Mouse (Mus musculus) thymus, adult 2 months (tissue): ENCODE data around the gene Atg10. TPM values are rescaled to one million over a fixed set of nuclear protein-coding genes. Genes with fewer than 3 reads are reported as not detected.
"Not testable (repeated sequence)": the region's sequence is repeated elsewhere in the genome, so short reads cannot be mapped to it uniquely, and the experiment has no call there.

Experiments used
- DNase-seq: peaks from one replicate; pipeline ENCODE4 v3.0.0; 2021
- H3K27ac ChIP-seq: fragments of 200-500 bp; 2 replicates; pipeline ENCODE4 v1.5.1; 2012; ENCODE audit warnings: low read length, control low read depth; ENCODE audit not compliant: control insufficient read depth, insufficient read depth
- H3K27me3 ChIP-seq: fragments of 200-500 bp; 2 replicates; pipeline ENCODE4 v1.6.1; 2012; ENCODE audit warnings: mild to moderate bottlenecking, low read length, moderate library complexity, mixed read lengths; ENCODE audit not compliant: control insufficient read depth, insufficient read depth
- H3K36me3 ChIP-seq: fragments of 200-500 bp; 2 replicates; pipeline ENCODE4 v1.6.1; 2012; ENCODE audit warnings: mild to moderate bottlenecking, low read length, moderate library complexity; ENCODE audit not compliant: control insufficient read depth, insufficient read depth
- H3K4me1 ChIP-seq: fragments of 200-500 bp; replicated peaks from 2 replicates; pipeline ENCODE4 v1.6.1; 2012; ENCODE audit warnings: low read length; ENCODE audit not compliant: control insufficient read depth, insufficient read depth
- H3K4me3 ChIP-seq: fragments of 200-500 bp; 2 replicates; pipeline ENCODE4 v1.5.1; 2012; ENCODE audit warnings: mild to moderate bottlenecking, low read length, control low read depth, moderate library complexity; ENCODE audit not compliant: control insufficient read depth, insufficient read depth
- CTCF ChIP-seq: fragments of 200-500 bp; IDR thresholded peaks from 2 replicates; pipeline ENCODE4 v1.5.1; 2012; ENCODE audit warnings: mild to moderate bottlenecking, control low read depth, low read length, moderate library complexity, borderline replicate concordance; ENCODE audit not compliant: control insufficient read depth, poor library complexity, insufficient read depth; ENCODE audit errors: extremely low read depth
- POLR2A ChIP-seq: fragments of 200-500 bp; IDR thresholded peaks from 2 replicates; pipeline ENCODE4 v1.6.1; 2012; ENCODE audit warnings: mild to moderate bottlenecking, low read length, control low read depth, moderate library complexity; ENCODE audit not compliant: control insufficient read depth, poor library complexity, insufficient read depth; ENCODE audit errors: extremely low read depth
- WGBS: fragments of 180-500 bp; shearing (Covaris S2); methylation state at CpG from one replicate; pipeline ENCODE4 v1.1.7; 2018; 5-methylcytosine and 5-hydroxymethylcytosine counted together
- polyA plus RNA-seq: library from polyadenylated mRNA; depleted of rRNA; stranded (reverse); fragments of >200 nt; gene quantifications from 2 replicates; pipeline ENCODE4 v1.2.3, GENCODE M21; 2012

The Atg10 gene
- polyA plus RNA-seq, 1 experiment: 1.4 TPM

GRCm38 (mm10) chr13:90926938-90927633 is 296.7 kb downstream of the Atg10 start:
- TF ChIP-seq CTCF (no peak), POLR2A (no peak)
- 76% methylated on average over 5 of the region's 5 CpGs for WGBS
- Histone ChIP-seq H3K27ac (no peak overlapping the region), H3K4me3 (no peak overlapping the region), H3K4me1 (no peaks in the 10 kb centered on the region), H3K27me3 (no peaks in the 10 kb centered on the region), H3K36me3 (peaks cover 29% of the 10 kb centered on the region)
- DNase-seq: no peak

- peaks cover 29% of the 10 kb centered on the region for H3K36me3 ChIP-seq
- no peak overlapping the region for H3K4me3 ChIP-seq
- no peak overlapping the region for H3K27ac ChIP-seq
- no peak for DNase-seq
- WGBS: 91% methylated on average over 7 of the region's 7 CpGs
- TF ChIP-seq CTCF (no peak), POLR2A (no peak)
- H3K4me1 ChIP-seq: no peaks in the 10 kb centered on the region
- H3K27me3 ChIP-seq: no peaks in the 10 kb centered on the region
Observed at GRCm38 (mm10) chr13:90926125-90926765, 297.5 kb downstream of the Atg10 start.

- 95% methylated on average over 5 of the region's 5 CpGs for WGBS
- TF ChIP-seq CTCF (no peak), POLR2A (no peak)
- H3K36me3 ChIP-seq: peaks cover 29% of the 10 kb centered on the region
Observed at GRCm38 (mm10) chr13:90925191-90925590, 298.6 kb downstream of the Atg10 start.

GRCm38 (mm10) chr13:90924072-90924471 is 299.7 kb downstream of the Atg10 start:
- H3K4me3 ChIP-seq: no peak overlapping the region
- H3K27me3 ChIP-seq: no peaks in the 10 kb centered on the region
- no peak overlapping the region for H3K27ac ChIP-seq
- H3K36me3 ChIP-seq: peaks cover 29% of the 10 kb centered on the region
- H3K4me1 ChIP-seq: no peaks in the 10 kb centered on the region
- no peak for TF ChIP-seq CTCF
- TF ChIP-seq POLR2A: no peak
- WGBS: 46% methylated on average over 9 of the region's 9 CpGs
- no peak for DNase-seq

More at GRCm38 (mm10) chr13:90925191-90925590, 298.6 kb downstream of the Atg10 start:
- H3K4me3 ChIP-seq: no peak overlapping the region
- H3K4me1 ChIP-seq: no peaks in the 10 kb centered on the region
- no peaks in the 10 kb centered on the region for H3K27me3 ChIP-seq
- H3K27ac ChIP-seq: no peak overlapping the region
- DNase-seq: no peak

- not testable (repeated sequence) for H3K27me3 ChIP-seq, DNase-seq, H3K4me1 ChIP-seq
- Histone ChIP-seq H3K4me3 (peak overlapping the region; percentile 71), H3K36me3 (peaks cover 27% of the 10 kb centered on the region), H3K27ac (peak overlapping the region; percentile 28; the same call in 1 of the 2 replicates)
- WGBS: under 1% methylated on average over 13 of the region's 13 CpGs
Observed at GRCm38 (mm10) chr13:90923617-90924016, 300.2 kb downstream of the Atg10 start.

GRCm38 (mm10) chr13:90922751-90923612 is 300.8 kb downstream of the Atg10 start, which contains the start of gene Rps23:
TSS of gene Rps23 (plus strand) at chr13:90922958.
- Histone ChIP-seq H3K27ac (peak within 1 kb of the TSS; percentile 28; the same call in 1 of the 2 replicates), H3K27me3 (no peaks in the 10 kb centered on the region), H3K36me3 (peaks cover 26% of the 10 kb centered on the region), H3K4me1 (no peaks in the 10 kb centered on the region), H3K4me3 (peak within 1 kb of the TSS; percentile 71)
- peak; percentile 91 for DNase-seq
- TF ChIP-seq POLR2A: peak; percentile 88
- peak; percentile 27; the same call in 1 of the 2 replicates for TF ChIP-seq CTCF
- under 1% methylated on average over 57 of the region's 57 CpGs for WGBS
